Mouse (Mus musculus): ENCODE data around the gene Ndufv3.

DNA sequence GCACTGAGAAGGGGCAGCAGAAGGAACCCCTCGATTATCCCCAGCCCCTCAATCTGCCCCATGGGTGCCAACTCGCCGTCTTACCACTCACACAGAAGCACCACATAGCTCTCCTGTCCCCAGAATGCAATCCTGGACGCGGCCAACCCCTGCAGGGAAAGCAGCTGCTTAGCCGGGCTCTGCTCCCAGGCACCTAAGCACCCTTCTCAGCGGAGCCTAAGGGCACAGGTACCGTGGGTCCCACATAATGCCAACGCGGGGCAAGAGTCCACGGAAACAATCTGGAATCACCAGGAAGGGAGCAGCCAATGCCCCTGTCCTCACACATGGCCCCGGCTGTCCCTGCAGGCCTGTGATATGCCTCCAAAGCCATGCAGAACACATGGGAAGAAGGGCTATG, 20.2 kb upstream of the Ndufv3 start:
- no peak for TF ChIP-seq CTCF (IDR thresholded peaks at IDR 0.05; ENCODE audit: borderline replicate concordance, extremely low read depth, insufficient read depth, insufficient read length)
- TF ChIP-seq POLR2A (IDR thresholded peaks at IDR 0.05; ENCODE audit: borderline replicate concordance, extremely low read depth, insufficient read depth, insufficient read length, poor library complexity, severe bottlenecking): no peak
